In genomic region chr15:102287395-102287794, GRCm38 (mm10) we compare ENCODE assay signal across 9 mouse cellular contexts. TPM values are rescaled to one million over a fixed set of nuclear protein-coding genes. Genes with fewer than 3 reads are reported as not detected.
A peak's percentile ranks its signal among the peaks of the same experiment; 100 is the strongest.
DNase-seq lines count a peak whose midpoint lies in the region; ATAC-seq and TF ChIP-seq lines count a peak whose summit lies in the region.
"Had no signal": no experiment of that assay in that cellular context is flagged by ENCODE, and none has a peak within 500 bp of the region (broad histone marks: within the 10 kb centered on the region; RNA-seq: fewer than 3 reads in every experiment).

No protein-coding gene starts in this region.

- H3K27me3 ChIP-seq in heart, embryonic 11.5 days (ENCODE audit: control insufficient read depth, insufficient read depth, low read length) = no peaks in the 10 kb centered on the region
- no peaks in the 10 kb centered on the region for H3K27me3 ChIP-seq in spleen, adult 2 months (ENCODE audit: control insufficient read depth, insufficient read depth, low read length)
- no peaks in the 10 kb centered on the region for H3K27me3 ChIP-seq in lung, embryonic 14.5 days (ENCODE audit: insufficient read depth, low read length)
- no peaks in the 10 kb centered on the region for H3K27me3 ChIP-seq in forebrain, embryonic 13.5 days
- H3K27me3 ChIP-seq: limb, embryonic 13.5 days had no signal

- no peaks in the 10 kb centered on the region for H3K9me3 ChIP-seq in heart, embryonic 11.5 days (replicated peaks; ENCODE audit: control insufficient read depth, low read length)
- no peaks in the 10 kb centered on the region for H3K9me3 ChIP-seq in lung, embryonic 14.5 days (ENCODE audit: low read depth, low read length)
- H3K9me3 ChIP-seq in forebrain, embryonic 13.5 days (replicated peaks) = no peaks in the 10 kb centered on the region
- H3K9me3 ChIP-seq: limb, embryonic 13.5 days had no signal

- no peak overlapping the region for H3K4me3 ChIP-seq in heart, embryonic 11.5 days (ENCODE audit: low read depth, low read length)
- H3K4me3 ChIP-seq in spleen, adult 2 months (ENCODE audit: extremely low read depth, insufficient read depth, insufficient read length) = no peak overlapping the region
- H3K4me3 ChIP-seq in lung, embryonic 14.5 days (ENCODE audit: low read depth, low read length) = no peak overlapping the region
- H3K4me3 ChIP-seq in forebrain, embryonic 13.5 days = no peak overlapping the region
- H3K4me3 ChIP-seq: limb, embryonic 13.5 days had no signal

- peak; percentile 52 to 65 for DNase-seq in heart, adult 18-20 months
- DNase-seq in spleen, adult 2 months (ENCODE audit: low read depth in 1 of 2, low spot score in 2 of 2) = peak; percentile 40 to 50
- DNase-seq in spleen, postnatal 4 days (ENCODE audit: low spot score in 2 of 2) = no peak
- DNase-seq in cerebellum, postnatal 14 days = peak; percentile 62 to 64
- DNase-seq in lung, embryonic 14.5 days = peak; percentile 82
- no peak for DNase-seq in yolk sac, embryonic 10.5 days (ENCODE audit: low spot score)

- H3K4me2 ChIP-seq in heart, embryonic 11.5 days = no peak overlapping the region
- H3K4me2 ChIP-seq in lung, embryonic 14.5 days = no peak overlapping the region
- no peak overlapping the region for H3K4me2 ChIP-seq in forebrain, embryonic 13.5 days
- H3K4me2 ChIP-seq: limb, embryonic 13.5 days had no signal

- TF ChIP-seq CTCF in spleen, adult 2 months (IDR thresholded peaks at IDR 0.05; ENCODE audit: extremely low read depth, insufficient read depth, insufficient read length, insufficient replicate concordance) = no peak
- TF ChIP-seq CTCF in lung, embryonic 14.5 days (IDR thresholded peaks at IDR 0.05; ENCODE audit: low read depth) = peak; percentile 67

- no peak overlapping the region for H3K27ac ChIP-seq in heart, embryonic 11.5 days (ENCODE audit: low read depth, low read length)
- H3K27ac ChIP-seq in spleen, adult 2 months (ENCODE audit: insufficient read depth, low read length) = no peak overlapping the region
- no peak overlapping the region for H3K27ac ChIP-seq in lung, embryonic 14.5 days (ENCODE audit: low read depth)
- H3K27ac ChIP-seq in forebrain, embryonic 13.5 days = no peak overlapping the region
- H3K27ac ChIP-seq: limb, embryonic 13.5 days had no signal

- ATAC-seq in heart, embryonic 11.5 days (replicated peaks; ENCODE audit: insufficient number of reproducible peaks, low FRiP score, low TSS enrichment) = no peak
- peak; percentile 39; the same call in 1 of the 2 replicates for ATAC-seq in lung, embryonic 14.5 days (ENCODE audit: insufficient read depth)
- no peak for ATAC-seq in forebrain, embryonic 13.5 days

- no peak overlapping the region for H3K9ac ChIP-seq in heart, embryonic 11.5 days (ENCODE audit: low read depth, low read length)
- no peak overlapping the region for H3K9ac ChIP-seq in lung, embryonic 14.5 days
- H3K9ac ChIP-seq in forebrain, embryonic 13.5 days = no peak overlapping the region
- H3K9ac ChIP-seq: limb, embryonic 13.5 days had no signal

- H3K36me3 ChIP-seq in heart, embryonic 11.5 days (ENCODE audit: control insufficient read depth, insufficient read depth, low read length) = no peaks in the 10 kb centered on the region
- no peaks in the 10 kb centered on the region for H3K36me3 ChIP-seq in spleen, adult 2 months (ENCODE audit: control insufficient read depth, insufficient read depth, low read length)
- 0 out of 2 replicates have a peak, but pooled peaks cover 4% of the 10 kb centered on the region for H3K36me3 ChIP-seq in lung, embryonic 14.5 days (ENCODE audit: insufficient read depth)
- peaks cover 6% of the 10 kb centered on the region for H3K36me3 ChIP-seq in forebrain, embryonic 13.5 days (ENCODE audit: poor library complexity, severe bottlenecking)

- TF ChIP-seq POLR2A in spleen, adult 2 months (IDR thresholded peaks at IDR 0.05; ENCODE audit: low read depth, low read length) = no peak

- H3K4me1 ChIP-seq in heart, embryonic 11.5 days (ENCODE audit: control insufficient read depth, insufficient read depth, low read length) = 0 out of 2 replicates have a peak, but pooled peaks cover 5% of the 10 kb centered on the region
- no peaks in the 10 kb centered on the region for H3K4me1 ChIP-seq in spleen, adult 2 months (ENCODE audit: control insufficient read depth, insufficient read depth, insufficient read length)
- H3K4me1 ChIP-seq in lung, embryonic 14.5 days (ENCODE audit: insufficient read depth) = peaks cover 4% of the 10 kb centered on the region; the same call in 1 of the 2 replicates
- no peaks in the 10 kb centered on the region for H3K4me1 ChIP-seq in forebrain, embryonic 13.5 days
- H3K4me1 ChIP-seq: limb, embryonic 13.5 days had no signal

RNA-seq across cellular contexts. Expression of gene Mfsd5, which starts 8.1 kb away (rescaled TPM):
- 10 to 100 TPM; 18.4 to 18.9 TPM for total RNA-seq in heart, adult 18-20 months (2021)
- polyA plus RNA-seq in heart, embryonic 11.5 days (2014; fragmentation: Nextera tagmentation; extraction: Ambion mirVana) = 44.4 and 45.3 TPM in 2 replicates
- 57.8 and 79.8 TPM in 2 replicates for polyA plus RNA-seq in spleen, adult 2 months (2012; rRNA removed)
- polyA plus RNA-seq in lung, embryonic 14.5 days (2014; fragmentation: Nextera tagmentation; extraction: Ambion mirVana) = 63.1 and 64.0 TPM in 2 replicates
- polyA plus RNA-seq in forebrain, embryonic 13.5 days (2015; fragmentation: Nextera tagmentation; extraction: Ambion mirVana) = 46.7 and 48.9 TPM in 2 replicates

RNA-seq across cellular contexts. Expression of gene Espl1, which starts 8.7 kb away (rescaled TPM):
- under 1 TPM; 0.54 to 0.92 TPM for total RNA-seq in heart, adult 18-20 months (2021)
- 20.0 and 23.8 TPM in 2 replicates for polyA plus RNA-seq in heart, embryonic 11.5 days (2014; fragmentation: Nextera tagmentation; extraction: Ambion mirVana)
- polyA plus RNA-seq in spleen, adult 2 months (2012; rRNA removed) = 8.9 and 15.1 TPM in 2 replicates
- polyA plus RNA-seq in lung, embryonic 14.5 days (2014; fragmentation: Nextera tagmentation; extraction: Ambion mirVana) = 44.1 and 45.9 TPM in 2 replicates
- 19.7 and 27.3 TPM in 2 replicates for polyA plus RNA-seq in forebrain, embryonic 13.5 days (2015; fragmentation: Nextera tagmentation; extraction: Ambion mirVana)

RNA-seq across cellular contexts. Expression of gene Gm9918, which starts 17.0 kb away (rescaled TPM):
- total RNA-seq in heart, adult 18-20 months (2021) = not detected
- 0.07 TPM in 1 of 2 replicates, not detected in the other for polyA plus RNA-seq in heart, embryonic 11.5 days (2014; fragmentation: Nextera tagmentation; extraction: Ambion mirVana)
- 0.05 TPM in 1 of 2 replicates, not detected in the other for polyA plus RNA-seq in spleen, adult 2 months (2012; rRNA removed)
- 0.38 and 0.82 TPM in 2 replicates for polyA plus RNA-seq in lung, embryonic 14.5 days (2014; fragmentation: Nextera tagmentation; extraction: Ambion mirVana)
- polyA plus RNA-seq in forebrain, embryonic 13.5 days (2015; fragmentation: Nextera tagmentation; extraction: Ambion mirVana) = 0.09 TPM in 1 of 2 replicates, not detected in the other

RNA-seq across cellular contexts. Expression of gene Rarg, which starts 30.1 kb away (rescaled TPM):
- total RNA-seq in heart, adult 18-20 months (2021) = 10 to 100 TPM; 13.5 to 16.7 TPM
- 11.2 and 13.4 TPM in 2 replicates for polyA plus RNA-seq in heart, embryonic 11.5 days (2014; fragmentation: Nextera tagmentation; extraction: Ambion mirVana)
- 21.1 and 27.5 TPM in 2 replicates for polyA plus RNA-seq in spleen, adult 2 months (2012; rRNA removed)
- 38.5 and 38.7 TPM in 2 replicates for polyA plus RNA-seq in lung, embryonic 14.5 days (2014; fragmentation: Nextera tagmentation; extraction: Ambion mirVana)
- 3.2 and 4.2 TPM in 2 replicates for polyA plus RNA-seq in forebrain, embryonic 13.5 days (2015; fragmentation: Nextera tagmentation; extraction: Ambion mirVana)

RNA-seq across cellular contexts. Expression of gene Pfdn5, which starts 38.5 kb away (rescaled TPM):
- 100 to 1,000 TPM; 340 to 348 TPM for total RNA-seq in heart, adult 18-20 months (2021)
- 307 and 350 TPM in 2 replicates for polyA plus RNA-seq in heart, embryonic 11.5 days (2014; fragmentation: Nextera tagmentation; extraction: Ambion mirVana)
- polyA plus RNA-seq in spleen, adult 2 months (2012; rRNA removed) = 51.9 and 63.6 TPM in 2 replicates
- polyA plus RNA-seq in lung, embryonic 14.5 days (2014; fragmentation: Nextera tagmentation; extraction: Ambion mirVana) = 477 and 511 TPM in 2 replicates
- 470 and 502 TPM in 2 replicates for polyA plus RNA-seq in forebrain, embryonic 13.5 days (2015; fragmentation: Nextera tagmentation; extraction: Ambion mirVana)

Comparison
In these comparisons a context has a peak if more than half of its experiments do, and no peak if none do; other contexts are left out.
1. DNase-seq: peak in heart, adult 18-20 months (2 of 2), spleen, adult 2 months (2 of 2), cerebellum, postnatal 14 days (2 of 2) and lung, embryonic 14.5 days (single experiment); none in spleen, postnatal 4 days (0 of 2) and yolk sac, embryonic 10.5 days (single experiment).